9 mouse cellular contexts compared by ENCODE assay signal in the genomic region with DNA sequence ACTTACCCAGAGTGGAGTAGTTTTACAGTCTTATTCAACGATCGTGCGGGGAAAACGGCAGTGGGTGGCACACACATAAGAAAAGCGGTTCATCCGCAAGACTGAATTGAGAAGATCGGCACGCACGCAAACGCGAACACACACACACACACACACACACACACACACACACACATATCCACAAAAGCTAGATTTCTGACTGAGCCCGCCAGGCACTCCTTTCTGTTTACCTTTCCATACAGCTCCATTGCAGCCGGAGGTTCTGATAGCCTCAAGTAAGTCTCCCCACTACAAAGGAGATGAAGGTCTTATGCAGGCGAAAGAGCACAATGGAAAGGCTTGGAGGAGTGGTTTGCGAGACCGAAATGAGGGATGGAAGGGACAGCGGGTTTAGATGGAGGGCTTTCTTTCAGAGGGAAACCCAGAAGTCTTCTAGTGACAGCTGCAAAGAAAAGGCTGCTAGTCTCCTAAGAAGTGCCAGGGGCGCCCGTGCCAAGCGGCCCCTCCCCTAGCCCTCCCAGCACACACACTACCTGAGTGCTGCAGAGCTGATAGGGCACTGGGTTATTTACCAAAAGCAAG. TPM values are rescaled to one million over a fixed set of nuclear protein-coding genes. Genes with fewer than 3 reads are reported as not detected.
DNase-seq lines count a peak whose midpoint lies in the region; ATAC-seq and TF ChIP-seq lines count a peak whose summit lies in the region.
"Had no signal": no experiment of that assay in that cellular context is flagged by ENCODE, and none has a peak within 500 bp of the region (broad histone marks: within the 10 kb centered on the region; RNA-seq: fewer than 3 reads in every experiment).

A gene (minus strand): TSS at position 434 of the 582 bp plus-strand sequence.

- 2% methylated on average over 20 of the region's 20 CpGs for WGBS in intestine, embryonic 15.5 days
- WGBS in lung, embryonic 14.5 days, result under 1% methylated on average over 20 of the region's 20 CpGs

- no peaks in the 10 kb centered on the region for H3K36me3 ChIP-seq in E14TG2a.4 (ENCODE audit: insufficient read depth, low read length)
- H3K36me3 ChIP-seq in intestine, embryonic 15.5 days, result no peaks in the 10 kb centered on the region
- no peaks in the 10 kb centered on the region for H3K36me3 ChIP-seq in lung, embryonic 14.5 days (ENCODE audit: insufficient read depth)

- peak; percentile 16 for DNase-seq in ZHBTc4 (ENCODE audit: low read depth, low spot score)
- DNase-seq in embryo, embryonic 11 days, result peak; percentile 30
- DNase-seq in lung, embryonic 14.5 days, result peak; percentile 15
- peak; percentile 52 for DNase-seq in retina, postnatal 1 day

- ATAC-seq in intestine, embryonic 15.5 days, result peak; percentile 50
- peak; percentile 42; the same call in 1 of the 2 replicates for ATAC-seq in lung, embryonic 14.5 days (ENCODE audit: insufficient read depth)
- ATAC-seq in inflammation-experienced regulatory T-cells, adult 6 months, result no peak
- ATAC-seq in monocyte, adult 5-6 weeks (replicated peaks; ENCODE audit: insufficient number of reproducible peaks, low FRiP score, low TSS enrichment, poor library complexity, severe bottlenecking), result no peak

- H3K27ac ChIP-seq in intestine, embryonic 15.5 days, result no peak within 1 kb of the TSS
- H3K27ac ChIP-seq in lung, embryonic 14.5 days (ENCODE audit: low read depth), result peak within 1 kb of the TSS; percentile 2; the same call in 1 of the 2 replicates

- peaks cover 20% of the 10 kb centered on the region for H3K27me3 ChIP-seq in E14TG2a.4 (ENCODE audit: insufficient read depth, low read length)
- H3K27me3 ChIP-seq in intestine, embryonic 15.5 days (replicated peaks), result no peaks in the 10 kb centered on the region; the same call in 1 of the 2 replicates
- H3K27me3 ChIP-seq in lung, embryonic 14.5 days (ENCODE audit: insufficient read depth, low read length), result no peaks in the 10 kb centered on the region

- H3K9ac ChIP-seq in intestine, embryonic 15.5 days, result no peak within 1 kb of the TSS
- no peak within 1 kb of the TSS for H3K9ac ChIP-seq in lung, embryonic 14.5 days

- no peaks in the 10 kb centered on the region for H3K9me3 ChIP-seq in E14TG2a.4 (ENCODE audit: low read length)
- no peaks in the 10 kb centered on the region for H3K9me3 ChIP-seq in intestine, embryonic 15.5 days
- no peaks in the 10 kb centered on the region; the same call in 1 of the 2 replicates for H3K9me3 ChIP-seq in lung, embryonic 14.5 days (ENCODE audit: low read depth, low read length)

- peak within 1 kb of the TSS; percentile 83 for H3K4me2 ChIP-seq in intestine, embryonic 15.5 days (replicated peaks)
- H3K4me2 ChIP-seq in lung, embryonic 14.5 days, result peak within 1 kb of the TSS; percentile 76

- TF ChIP-seq CTCF in E14TG2a.4 (conservative IDR thresholded peaks at IDR 0.05; ENCODE audit: low read length), result no peak
- TF ChIP-seq CTCF in lung, embryonic 14.5 days (IDR thresholded peaks at IDR 0.05; ENCODE audit: low read depth), result no peak

- H3K4me3 ChIP-seq in E14TG2a.4 (replicated peaks; ENCODE audit: low read length), result peak within 1 kb of the TSS; percentile 81
- H3K4me3 ChIP-seq in intestine, embryonic 15.5 days (replicated peaks), result peak within 1 kb of the TSS; percentile 37
- peak within 1 kb of the TSS; percentile 38 for H3K4me3 ChIP-seq in lung, embryonic 14.5 days (ENCODE audit: low read depth, low read length)

- peaks cover 10% of the 10 kb centered on the region; the same call in 1 of the 2 replicates for H3K4me1 ChIP-seq in E14TG2a.4 (replicated peaks; ENCODE audit: low read depth, low read length)
- peaks cover 5% of the 10 kb centered on the region; the same call in 1 of the 2 replicates for H3K4me1 ChIP-seq in intestine, embryonic 15.5 days (replicated peaks)
- H3K4me1 ChIP-seq in lung, embryonic 14.5 days (ENCODE audit: insufficient read depth), result 0 out of 2 replicates have a peak, but pooled peaks cover 4% of the 10 kb centered on the region

RNA-seq across cellular contexts. Expression of the gene that starts here (rescaled TPM):
- polyA plus RNA-seq in intestine, embryonic 15.5 days (2015; fragmentation: Nextera tagmentation; extraction: Ambion mirVana), result 5.2 and 5.5 TPM in 2 replicates
- polyA plus RNA-seq in lung, embryonic 14.5 days (2014; fragmentation: Nextera tagmentation; extraction: Ambion mirVana), result 1.7 TPM in 2 replicates
- not detected for polyA plus RNA-seq in inflammation-experienced regulatory T-cells, adult 6 months (2017; shearing (Covaris generic))
- not detected in 3 replicates for total RNA-seq in monocyte, adult 5-6 weeks (2017)
- total RNA-seq: neutrophil, adult 5-6 weeks had no signal

Comparison
In these comparisons a context has a peak if more than half of its experiments do, and no peak if none do; other contexts are left out.
1. ATAC-seq: peak in intestine, embryonic 15.5 days (single experiment) and lung, embryonic 14.5 days (single experiment); none in inflammation-experienced regulatory T-cells, adult 6 months (single experiment) and monocyte, adult 5-6 weeks (single experiment).
2. Peak in every context shown above with its lines, with median percentiles within 50 percentile points of each other: H3K4me3 ChIP-seq and DNase-seq.